Mouse (Mus musculus): Measurements from ENCODE around the gene Ino80b. TPM values are rescaled to one million over a fixed set of nuclear protein-coding genes. Genes with fewer than 3 reads are reported as not detected.

Ino80b gene
- polyA plus RNA-seq, 1 experiment from 2014 or later: 21.3 TPM

GRCm38 (mm10) chr6:83147280-83147679, 22.0 kb upstream of the Ino80b start:
- no peaks in the 10 kb centered on the region for H3K9me3 ChIP-seq (ENCODE audit: control insufficient read depth, low read length)
- H3K9ac ChIP-seq (ENCODE audit: low read depth, low read length): no peak overlapping the region
- H3K27me3 ChIP-seq (ENCODE audit: control insufficient read depth, insufficient read depth, low read length): no peaks in the 10 kb centered on the region
- peaks cover 5% of the 10 kb centered on the region for H3K4me1 ChIP-seq (replicated peaks; ENCODE audit: control insufficient read depth, insufficient read depth, low read length)
- no peak overlapping the region for H3K4me3 ChIP-seq (ENCODE audit: low read depth, low read length)
- 61% methylated on average over 7 of the region's 7 CpGs for WGBS
- 0 out of 2 replicates have a peak, but pooled peaks cover 2% of the 10 kb centered on the region for H3K36me3 ChIP-seq (ENCODE audit: control insufficient read depth, insufficient read depth, low read length)
- H3K4me2 ChIP-seq (replicated peaks; ENCODE audit: low read depth, low read length): no peak overlapping the region
- DNase-seq (ENCODE audit: low spot score) (no peak), ATAC-seq (ENCODE audit: low FRiP score) (no peak)
- H3K27ac ChIP-seq (ENCODE audit: low read depth, low read length): no peak overlapping the region

- Histone ChIP-seq H3K4me1 (replicated peaks; ENCODE audit: control insufficient read depth, insufficient read depth, low read length) (peaks cover 8% of the 10 kb centered on the region), H3K9me3 (ENCODE audit: control insufficient read depth, low read length) (no peaks in the 10 kb centered on the region), H3K4me2 (replicated peaks; ENCODE audit: low read depth, low read length) (no peak overlapping the region), H3K27me3 (ENCODE audit: control insufficient read depth, insufficient read depth, low read length) (no peaks in the 10 kb centered on the region; the same call in 1 of the 2 replicates), H3K27ac (ENCODE audit: low read depth, low read length) (no peak overlapping the region), H3K4me3 (ENCODE audit: low read depth, low read length) (no peak overlapping the region), H3K36me3 (ENCODE audit: control insufficient read depth, insufficient read depth, low read length) (0 out of 2 replicates have a peak, but pooled peaks cover 2% of the 10 kb centered on the region), H3K9ac (ENCODE audit: low read depth, low read length) (no peak overlapping the region)
- ATAC-seq (ENCODE audit: low FRiP score) (no peak), DNase-seq (ENCODE audit: low spot score) (no peak)
- WGBS: 75% methylated on average over 9 of the region's 9 CpGs
Observed at GRCm38 (mm10) chr6:83145805-83146204, 20.6 kb upstream of the Ino80b start.

GRCm38 (mm10) chr6:83145209-83145608, 20.0 kb upstream of the Ino80b start:
- no peak for DNase-seq (ENCODE audit: low spot score)
- no peak for ATAC-seq (ENCODE audit: low FRiP score)
- H3K36me3 ChIP-seq (ENCODE audit: control insufficient read depth, insufficient read depth, low read length): 0 out of 2 replicates have a peak, but pooled peaks cover 2% of the 10 kb centered on the region
- H3K9ac ChIP-seq (ENCODE audit: low read depth, low read length): no peak overlapping the region
- no peaks in the 10 kb centered on the region; the same call in 1 of the 2 replicates for H3K27me3 ChIP-seq (ENCODE audit: control insufficient read depth, insufficient read depth, low read length)
- H3K4me2 ChIP-seq (replicated peaks; ENCODE audit: low read depth, low read length): no peak overlapping the region
- peaks cover 8% of the 10 kb centered on the region for H3K4me1 ChIP-seq (replicated peaks; ENCODE audit: control insufficient read depth, insufficient read depth, low read length)
- WGBS: 89% methylated on average over 2 of the region's 2 CpGs
- no peak overlapping the region for H3K27ac ChIP-seq (ENCODE audit: low read depth, low read length)
- no peak overlapping the region for H3K4me3 ChIP-seq (ENCODE audit: low read depth, low read length)
- H3K9me3 ChIP-seq (ENCODE audit: control insufficient read depth, low read length): no peaks in the 10 kb centered on the region

- DNase-seq (ENCODE audit: low spot score): no peak
- Histone ChIP-seq H3K27me3 (ENCODE audit: control insufficient read depth, insufficient read depth, low read length) (no peaks in the 10 kb centered on the region; the same call in 1 of the 2 replicates), H3K4me3 (ENCODE audit: low read depth, low read length) (no peak overlapping the region), H3K36me3 (ENCODE audit: control insufficient read depth, insufficient read depth, low read length) (0 out of 2 replicates have a peak, but pooled peaks cover 2% of the 10 kb centered on the region), H3K4me1 (replicated peaks; ENCODE audit: control insufficient read depth, insufficient read depth, low read length) (peaks cover 11% of the 10 kb centered on the region), H3K4me2 (replicated peaks; ENCODE audit: low read depth, low read length) (peak overlapping the region; percentile 59), H3K9ac (ENCODE audit: low read depth, low read length) (no peak overlapping the region), H3K9me3 (ENCODE audit: control insufficient read depth, low read length) (no peaks in the 10 kb centered on the region), H3K27ac (ENCODE audit: low read depth, low read length) (no peak overlapping the region)
- ATAC-seq (ENCODE audit: low FRiP score): no peak
- WGBS: 40% methylated on average over 11 of the region's 11 CpGs
Observed at GRCm38 (mm10) chr6:83142886-83143285, 17.7 kb upstream of the Ino80b start.

GRCm38 (mm10) chr6:83142211-83142731, 17.0 kb upstream of the Ino80b start:
- 3% methylated on average over 41 of the region's 41 CpGs for WGBS
- no peaks in the 10 kb centered on the region; the same call in 1 of the 2 replicates for H3K27me3 ChIP-seq (ENCODE audit: control insufficient read depth, insufficient read depth, low read length)
- 0 out of 2 replicates have a peak, but pooled peaks cover 2% of the 10 kb centered on the region for H3K36me3 ChIP-seq (ENCODE audit: control insufficient read depth, insufficient read depth, low read length)
- no peaks in the 10 kb centered on the region for H3K9me3 ChIP-seq (ENCODE audit: control insufficient read depth, low read length)
- DNase-seq (ENCODE audit: low spot score): peak; percentile 41
- peak overlapping the region; percentile 31 for H3K4me3 ChIP-seq (ENCODE audit: low read depth, low read length)
- peak; percentile 6; the same call in 1 of the 2 replicates for ATAC-seq (ENCODE audit: low FRiP score)
- H3K4me2 ChIP-seq (replicated peaks; ENCODE audit: low read depth, low read length): peak overlapping the region; percentile 59
- H3K9ac ChIP-seq (ENCODE audit: low read depth, low read length): peak overlapping the region; percentile 46
- H3K27ac ChIP-seq (ENCODE audit: low read depth, low read length): 0 out of 2 replicates have a peak overlapping the region, but pooled peaks have one; percentile 20
- H3K4me1 ChIP-seq (replicated peaks; ENCODE audit: control insufficient read depth, insufficient read depth, low read length): peaks cover 11% of the 10 kb centered on the region

GRCm38 (mm10) chr6:83141636-83142035, 16.4 kb upstream of the Ino80b start:
- Histone ChIP-seq H3K9me3 (ENCODE audit: control insufficient read depth, low read length) (no peaks in the 10 kb centered on the region), H3K9ac (ENCODE audit: low read depth, low read length) (peak overlapping the region; percentile 46), H3K4me1 (replicated peaks; ENCODE audit: control insufficient read depth, insufficient read depth, low read length) (peaks cover 11% of the 10 kb centered on the region), H3K27ac (ENCODE audit: low read depth, low read length) (no peak overlapping the region), H3K4me3 (ENCODE audit: low read depth, low read length) (peak overlapping the region; percentile 31; the same call in 1 of the 2 replicates), H3K27me3 (ENCODE audit: control insufficient read depth, insufficient read depth, low read length) (no peaks in the 10 kb centered on the region; the same call in 1 of the 2 replicates), H3K36me3 (ENCODE audit: control insufficient read depth, insufficient read depth, low read length) (no peaks in the 10 kb centered on the region), H3K4me2 (replicated peaks; ENCODE audit: low read depth, low read length) (peak overlapping the region; percentile 59)
- DNase-seq (ENCODE audit: low spot score) (no peak), ATAC-seq (ENCODE audit: low FRiP score) (no peak)
- WGBS: 24% methylated on average over 4 of the region's 4 CpGs

- no peak overlapping the region for H3K9ac ChIP-seq (ENCODE audit: low read depth, low read length)
- ATAC-seq (ENCODE audit: low FRiP score): no peak
- H3K4me2 ChIP-seq (replicated peaks; ENCODE audit: low read depth, low read length): no peak overlapping the region
- DNase-seq (ENCODE audit: low spot score): no peak
- no peak overlapping the region for H3K27ac ChIP-seq (ENCODE audit: low read depth, low read length)
- no peak overlapping the region for H3K4me3 ChIP-seq (ENCODE audit: low read depth, low read length)
- H3K9me3 ChIP-seq (ENCODE audit: control insufficient read depth, low read length): no peaks in the 10 kb centered on the region
- H3K27me3 ChIP-seq (ENCODE audit: control insufficient read depth, insufficient read depth, low read length): no peaks in the 10 kb centered on the region; the same call in 1 of the 2 replicates
- no peaks in the 10 kb centered on the region for H3K36me3 ChIP-seq (ENCODE audit: control insufficient read depth, insufficient read depth, low read length)
- 96% methylated on average over 8 of the region's 8 CpGs for whole genome bisulfite sequencing
- peaks cover 17% of the 10 kb centered on the region for H3K4me1 ChIP-seq (replicated peaks; ENCODE audit: control insufficient read depth, insufficient read depth, low read length)
Observed at GRCm38 (mm10) chr6:83140044-83140443, 14.8 kb upstream of the Ino80b start.

GRCm38 (mm10) chr6:83138056-83138455, 12.8 kb upstream of the Ino80b start:
- ATAC-seq (ENCODE audit: low FRiP score) (peak; percentile 60), DNase-seq (ENCODE audit: low spot score) (peak; percentile 66)
- Histone ChIP-seq H3K4me3 (ENCODE audit: low read depth, low read length) (peak overlapping the region; percentile 62), H3K4me2 (replicated peaks; ENCODE audit: low read depth, low read length) (peak overlapping the region; percentile 87), H3K9me3 (ENCODE audit: control insufficient read depth, low read length) (no peaks in the 10 kb centered on the region), H3K4me1 (replicated peaks; ENCODE audit: control insufficient read depth, insufficient read depth, low read length) (peaks cover 17% of the 10 kb centered on the region), H3K9ac (ENCODE audit: low read depth, low read length) (peak overlapping the region; percentile 96), H3K36me3 (ENCODE audit: control insufficient read depth, insufficient read depth, low read length) (no peaks in the 10 kb centered on the region), H3K27ac (ENCODE audit: low read depth, low read length) (peak overlapping the region; percentile 99), H3K27me3 (ENCODE audit: control insufficient read depth, insufficient read depth, low read length) (no peaks in the 10 kb centered on the region; the same call in 1 of the 2 replicates)
- 0% methylated on average over 11 of the region's 11 CpGs for WGBS

- under 1% methylated on average over 12 of the region's 12 CpGs for WGBS
- Histone ChIP-seq H3K9ac (ENCODE audit: low read depth, low read length) (peak overlapping the region; percentile 96), H3K27me3 (ENCODE audit: control insufficient read depth, insufficient read depth, low read length) (no peaks in the 10 kb centered on the region; the same call in 1 of the 2 replicates), H3K4me1 (replicated peaks; ENCODE audit: control insufficient read depth, insufficient read depth, low read length) (peaks cover 17% of the 10 kb centered on the region), H3K36me3 (ENCODE audit: control insufficient read depth, insufficient read depth, low read length) (no peaks in the 10 kb centered on the region), H3K27ac (ENCODE audit: low read depth, low read length) (peak overlapping the region; percentile 99), H3K4me3 (ENCODE audit: low read depth, low read length) (peak overlapping the region; percentile 62), H3K9me3 (ENCODE audit: control insufficient read depth, low read length) (no peaks in the 10 kb centered on the region), H3K4me2 (replicated peaks; ENCODE audit: low read depth, low read length) (peak overlapping the region; percentile 87)
- peak; percentile 92 for DNase-seq (ENCODE audit: low spot score)
- ATAC-seq (ENCODE audit: low FRiP score): peak; percentile 78
Observed at GRCm38 (mm10) chr6:83137576-83137950, 12.3 kb upstream of the Ino80b start.
